Mouse (Mus musculus): ENCODE measurements around the gene Hspd1. TPM values are rescaled to one million over a fixed set of nuclear protein-coding genes. Genes with fewer than 3 reads are reported as not detected.

The Hspd1 gene
- polyA plus RNA-seq, 1 experiment from 2014 or later = 333 TPM

DNA sequence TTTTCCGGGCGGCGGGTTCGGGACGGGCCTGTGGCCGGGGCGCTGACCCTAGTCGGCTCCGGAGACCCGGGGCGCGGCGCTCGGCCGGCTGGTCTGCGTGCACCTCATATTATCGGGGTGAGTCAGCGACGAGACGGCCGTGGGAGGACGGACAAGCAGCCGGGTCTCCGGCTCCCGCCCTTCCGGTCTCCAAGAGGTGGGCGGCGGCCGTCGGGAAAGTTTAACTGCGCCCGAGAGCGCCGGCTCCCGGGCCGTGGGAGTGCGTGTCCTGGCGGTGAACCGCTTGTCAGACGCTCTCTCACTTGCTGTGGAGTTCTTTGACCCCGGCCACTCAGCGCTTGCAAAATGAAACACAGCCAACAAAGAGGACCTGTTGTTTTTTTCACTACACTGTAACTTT lies 35.0 kb downstream of the Hspd1 start:
- ATAC-seq = no peak
- Histone ChIP-seq H3K4me1 (peaks cover 16% of the 10 kb centered on the region), H3K9ac (peak overlapping the region; percentile 78), H3K27me3 (peaks cover 9% of the 10 kb centered on the region; the same call in 1 of the 2 replicates), H3K4me3 (peak overlapping the region; percentile 83), H3K27ac (peak overlapping the region; percentile 49; the same call in 1 of the 2 replicates), H3K36me3 (ENCODE audit: poor library complexity, severe bottlenecking) (peaks cover 8% of the 10 kb centered on the region; the same call in 1 of the 2 replicates), H3K9me3 (replicated peaks) (no peaks in the 10 kb centered on the region), H3K4me2 (peak overlapping the region; percentile 83)
- WGBS = under 1% methylated on average over 42 of the region's 42 CpGs

GRCm38 (mm10) chr1:55052355-55052953 lies 35.6 kb downstream of the Hspd1 start, which contains the start of gene Coq10b:
Gene Coq10b, plus strand, starts transcription at chr1:55052770.
- H3K27me3 ChIP-seq = peaks cover 9% of the 10 kb centered on the region; the same call in 1 of the 2 replicates
- peak within 1 kb of the TSS; percentile 83 for H3K4me2 ChIP-seq
- H3K4me1 ChIP-seq = peaks cover 16% of the 10 kb centered on the region
- WGBS = under 1% methylated on average over 44 of the region's 46 CpGs
- no peaks in the 10 kb centered on the region for H3K9me3 ChIP-seq (replicated peaks)
- ATAC-seq = peak; percentile 100
- peaks cover 8% of the 10 kb centered on the region; the same call in 1 of the 2 replicates for H3K36me3 ChIP-seq (ENCODE audit: poor library complexity, severe bottlenecking)
- peak within 1 kb of the TSS; percentile 83 for H3K4me3 ChIP-seq
- peak within 1 kb of the TSS; percentile 49 for H3K27ac ChIP-seq
- peak within 1 kb of the TSS; percentile 78 for H3K9ac ChIP-seq

- Histone ChIP-seq H3K27me3 (peaks cover 9% of the 10 kb centered on the region; the same call in 1 of the 2 replicates), H3K27ac (no peak overlapping the region), H3K9ac (peak overlapping the region; percentile 68), H3K4me3 (peak overlapping the region; percentile 83), H3K36me3 (ENCODE audit: poor library complexity, severe bottlenecking) (peaks cover 5% of the 10 kb centered on the region; the same call in 1 of the 2 replicates), H3K9me3 (replicated peaks) (no peaks in the 10 kb centered on the region), H3K4me1 (peaks cover 16% of the 10 kb centered on the region), H3K4me2 (peak overlapping the region; percentile 83)
- WGBS = 75% methylated on average over 3 of the region's 3 CpGs
- ATAC-seq = no peak
Measured at GRCm38 (mm10) chr1:55051671-55052070, 36.4 kb downstream of the Hspd1 start.

DNA sequence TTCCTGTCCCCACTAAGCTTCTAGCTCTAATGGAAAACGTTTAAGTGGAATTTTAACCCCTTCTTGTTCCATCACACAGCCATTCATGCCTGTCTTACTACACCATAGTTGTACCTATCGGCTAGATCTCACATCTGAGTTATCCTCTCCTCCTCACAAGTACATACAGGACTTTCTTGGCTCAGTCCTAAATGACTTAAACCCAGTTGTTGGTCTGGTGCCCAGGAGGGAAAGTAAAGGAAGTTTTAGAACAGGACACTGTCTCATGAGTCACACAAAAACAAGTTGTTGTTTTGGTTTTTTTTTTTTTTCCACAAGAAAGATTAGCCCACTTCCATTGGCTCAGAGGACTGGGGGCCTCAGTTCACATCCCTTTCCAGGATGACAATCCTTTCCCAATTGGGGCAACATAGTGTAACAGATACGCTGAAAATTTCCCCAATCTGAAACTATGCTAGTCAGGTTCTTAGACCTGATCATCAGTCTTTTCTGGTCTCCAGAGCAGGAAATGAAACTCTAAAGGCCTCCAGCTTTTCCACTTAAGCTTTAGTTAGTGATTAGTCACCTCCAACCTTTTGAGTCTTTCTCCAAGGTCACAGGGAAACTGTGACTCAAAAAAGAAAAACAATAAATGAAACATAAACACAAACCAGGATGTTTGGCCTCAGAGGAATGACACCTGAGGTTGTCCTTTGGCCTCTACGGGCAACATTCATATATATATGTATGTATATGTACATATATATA lies 39.0 kb downstream of the Hspd1 start:
- no peak for ATAC-seq
- Histone ChIP-seq H3K27ac (no peak overlapping the region), H3K9me3 (replicated peaks) (no peaks in the 10 kb centered on the region), H3K9ac (no peak overlapping the region), H3K4me2 (no peak overlapping the region), H3K4me1 (peaks cover 13% of the 10 kb centered on the region), H3K36me3 (ENCODE audit: poor library complexity, severe bottlenecking) (no peaks in the 10 kb centered on the region), H3K27me3 (peaks cover 9% of the 10 kb centered on the region; the same call in 1 of the 2 replicates), H3K4me3 (no peak overlapping the region)
- WGBS = 69% methylated on average over 4 of the region's 4 CpGs

DNA sequence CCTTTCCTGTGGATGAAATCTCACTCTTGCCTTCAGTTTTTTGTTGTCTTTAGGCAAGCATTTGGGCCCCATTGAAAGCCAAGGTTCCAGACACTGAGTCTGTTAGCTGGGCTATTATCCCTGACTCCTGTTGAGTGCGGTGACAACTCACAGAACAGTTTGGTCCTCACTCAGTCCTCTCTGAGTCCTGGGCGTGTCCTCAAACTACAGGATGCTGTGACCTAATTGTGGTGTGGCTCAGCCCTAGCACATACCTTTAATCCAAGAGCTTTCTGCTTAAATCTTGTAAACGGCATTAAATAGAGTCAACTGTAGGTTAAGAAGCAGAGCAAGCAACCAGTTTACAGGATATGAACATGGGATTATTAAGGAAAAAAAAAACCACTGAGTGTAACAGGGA lies 44.9 kb downstream of the Hspd1 start:
- H3K4me3 ChIP-seq = no peak overlapping the region
- no peaks in the 10 kb centered on the region for H3K27me3 ChIP-seq
- WGBS = 82% methylated on average over 3 of the region's 3 CpGs
- H3K9ac ChIP-seq = no peak overlapping the region
- H3K36me3 ChIP-seq (ENCODE audit: poor library complexity, severe bottlenecking) = no peaks in the 10 kb centered on the region
- H3K4me2 ChIP-seq = no peak overlapping the region
- H3K9me3 ChIP-seq (replicated peaks) = no peaks in the 10 kb centered on the region
- H3K27ac ChIP-seq = no peak overlapping the region
- no peak for ATAC-seq
- no peaks in the 10 kb centered on the region for H3K4me1 ChIP-seq

DNA sequence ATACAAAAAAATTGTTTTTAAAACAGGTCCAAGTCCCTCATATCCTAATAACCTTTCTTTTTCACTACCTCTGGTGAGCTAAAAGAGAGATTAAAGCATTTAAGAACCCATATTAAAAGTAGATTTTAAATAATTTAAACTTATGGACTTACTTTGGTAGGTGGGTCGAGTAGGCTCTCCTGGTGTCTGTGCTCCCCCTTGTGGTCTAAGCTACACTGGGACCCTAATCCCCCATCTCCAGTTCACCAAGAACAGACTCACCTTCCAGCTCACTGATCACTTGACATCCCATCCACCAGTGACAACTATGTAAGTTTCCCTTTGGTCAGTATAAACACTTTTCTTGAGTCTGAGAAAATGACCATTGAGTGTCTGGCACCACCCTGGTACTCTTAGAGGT lies 45.8 kb downstream of the Hspd1 start:
- no peak for ATAC-seq
- Histone ChIP-seq H3K4me3 (no peak overlapping the region), H3K27ac (no peak overlapping the region), H3K27me3 (no peaks in the 10 kb centered on the region), H3K9ac (no peak overlapping the region), H3K9me3 (replicated peaks) (no peaks in the 10 kb centered on the region), H3K4me1 (no peaks in the 10 kb centered on the region), H3K4me2 (no peak overlapping the region), H3K36me3 (ENCODE audit: poor library complexity, severe bottlenecking) (no peaks in the 10 kb centered on the region)
- 76% methylated on average over 1 of the region's 1 CpGs for WGBS

DNA sequence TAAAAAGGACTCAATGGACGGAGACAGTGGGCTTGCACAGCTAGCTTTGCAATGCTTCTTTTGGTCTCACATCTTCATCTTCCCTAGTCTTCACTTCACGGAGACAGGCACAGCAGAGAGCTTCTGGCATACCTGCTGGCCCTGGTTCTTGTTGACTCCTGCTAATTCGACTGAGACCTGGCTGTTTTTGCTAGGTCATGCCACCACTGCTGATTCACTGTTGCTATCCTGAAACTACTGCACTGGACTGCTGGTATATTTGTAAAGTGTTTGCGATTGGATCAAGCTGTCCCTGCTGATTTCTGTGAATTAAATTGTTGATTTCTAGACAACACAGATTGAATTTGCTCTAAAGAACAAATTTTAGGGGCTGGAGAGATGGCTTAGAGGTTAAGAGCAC lies 46.4 kb downstream of the Hspd1 start:
- ATAC-seq = no peak
- H3K9me3 ChIP-seq (replicated peaks) = no peaks in the 10 kb centered on the region
- H3K4me3 ChIP-seq = no peak overlapping the region
- H3K27ac ChIP-seq = no peak overlapping the region
- H3K4me1 ChIP-seq = no peaks in the 10 kb centered on the region
- no peaks in the 10 kb centered on the region for H3K36me3 ChIP-seq (ENCODE audit: poor library complexity, severe bottlenecking)
- whole genome bisulfite sequencing = 92% methylated on average over 4 of the region's 4 CpGs
- H3K4me2 ChIP-seq = no peak overlapping the region
- no peaks in the 10 kb centered on the region for H3K27me3 ChIP-seq
- H3K9ac ChIP-seq = no peak overlapping the region

DNA sequence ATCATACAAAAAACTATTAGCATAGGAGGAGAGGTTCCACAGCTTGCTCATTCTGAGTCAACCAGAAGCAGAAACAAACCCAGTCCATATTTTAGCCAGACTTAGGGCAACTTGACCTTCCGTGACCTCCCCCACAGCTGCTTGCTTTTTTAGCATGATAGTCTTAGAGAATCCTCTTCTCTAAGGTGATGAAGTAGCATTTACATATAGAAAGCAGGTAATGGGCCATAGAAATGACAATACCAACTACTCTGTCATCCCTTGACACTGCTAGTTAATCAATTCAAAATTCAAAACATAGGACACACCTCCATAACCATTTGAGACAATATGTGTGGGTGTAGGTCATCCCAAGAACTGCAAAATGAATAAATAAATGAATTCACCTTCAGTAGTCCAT lies 48.1 kb downstream of the Hspd1 start:
- Histone ChIP-seq H3K9ac (no peak overlapping the region), H3K4me3 (no peak overlapping the region), H3K27me3 (no peaks in the 10 kb centered on the region), H3K9me3 (replicated peaks) (no peaks in the 10 kb centered on the region), H3K27ac (no peak overlapping the region), H3K4me2 (no peak overlapping the region), H3K4me1 (no peaks in the 10 kb centered on the region), H3K36me3 (ENCODE audit: poor library complexity, severe bottlenecking) (no peaks in the 10 kb centered on the region)
- ATAC-seq = no peak
- WGBS = 95% methylated on average over 1 of the region's 1 CpGs

GRCm38 (mm10) chr1:55031026-55031779 lies 56.8 kb downstream of the Hspd1 start:
- no peaks in the 10 kb centered on the region for H3K36me3 ChIP-seq (ENCODE audit: poor library complexity, severe bottlenecking)
- no peak for ATAC-seq

DNA sequence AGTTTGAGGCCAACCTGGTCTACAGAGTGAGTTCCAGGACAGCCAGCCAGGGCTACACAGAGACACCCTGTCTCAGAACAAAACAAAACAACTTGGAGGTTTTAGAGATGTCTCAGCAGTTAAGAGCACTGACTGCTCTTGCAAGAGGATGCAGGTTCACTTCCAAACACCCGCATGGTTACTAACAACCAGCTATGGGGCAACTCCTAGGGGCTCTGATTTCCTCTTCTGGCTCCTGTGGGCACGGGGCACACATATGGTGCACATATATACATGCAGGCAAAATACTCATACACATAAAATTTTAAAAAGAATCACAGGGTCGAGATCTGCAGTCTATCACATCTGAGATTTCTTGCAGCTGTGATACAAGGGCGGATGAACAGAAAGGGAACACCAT lies 58.6 kb downstream of the Hspd1 start:
- no peak overlapping the region for H3K4me3 ChIP-seq
- ATAC-seq = no peak
- H3K4me1 ChIP-seq = peaks cover 12% of the 10 kb centered on the region
- no peaks in the 10 kb centered on the region for H3K27me3 ChIP-seq
- WGBS = 76% methylated on average over 4 of the region's 4 CpGs
- no peak overlapping the region for H3K4me2 ChIP-seq
- no peak overlapping the region for H3K27ac ChIP-seq
- H3K36me3 ChIP-seq (ENCODE audit: poor library complexity, severe bottlenecking) = no peaks in the 10 kb centered on the region
- H3K9ac ChIP-seq = no peak overlapping the region
- H3K9me3 ChIP-seq (replicated peaks) = no peaks in the 10 kb centered on the region

More at GRCm38 (mm10) chr1:55031026-55031779, 56.8 kb downstream of the Hspd1 start:
- Histone ChIP-seq H3K4me1 (no peaks in the 10 kb centered on the region), H3K27me3 (no peaks in the 10 kb centered on the region), H3K9ac (no peak overlapping the region), H3K9me3 (replicated peaks) (no peaks in the 10 kb centered on the region), H3K4me2 (no peak overlapping the region), H3K4me3 (no peak overlapping the region), H3K27ac (no peak overlapping the region)

GRCm38 (mm10) chr1:55028512-55029249 lies 59.4 kb downstream of the Hspd1 start:
- no peak overlapping the region for H3K4me2 ChIP-seq
- H3K9ac ChIP-seq = no peak overlapping the region
- H3K36me3 ChIP-seq (ENCODE audit: poor library complexity, severe bottlenecking) = no peaks in the 10 kb centered on the region
- H3K27ac ChIP-seq = no peak overlapping the region
- no peak overlapping the region for H3K4me3 ChIP-seq
- ATAC-seq = no peak
- peaks cover 20% of the 10 kb centered on the region for H3K4me1 ChIP-seq
- no peaks in the 10 kb centered on the region for H3K27me3 ChIP-seq
- WGBS = 94% methylated on average over 11 of the region's 11 CpGs
- H3K9me3 ChIP-seq (replicated peaks) = no peaks in the 10 kb centered on the region
